Mouse (Mus musculus): ENCODE data around the gene Tyro3. TPM values are rescaled to one million over a fixed set of nuclear protein-coding genes. Genes with fewer than 3 reads are reported as not detected.

Tyro3 gene
- polyA plus RNA-seq, 1 experiment from 2014 or later, result 20.0 TPM

- DNase-seq (ENCODE audit: low spot score) (no peak), ATAC-seq (ENCODE audit: insufficient read depth, low FRiP score, low TSS enrichment) (no peak)
- H3K27me3 ChIP-seq (ENCODE audit: control insufficient read depth, insufficient read depth, low read length), result no peaks in the 10 kb centered on the region
- H3K4me1 ChIP-seq (ENCODE audit: control insufficient read depth, insufficient read depth, low read length), result no peaks in the 10 kb centered on the region
- no peaks in the 10 kb centered on the region for H3K9me3 ChIP-seq (ENCODE audit: control insufficient read depth, low read length)
- peaks cover 16% of the 10 kb centered on the region for H3K36me3 ChIP-seq (ENCODE audit: control insufficient read depth, insufficient read depth, low read length)
- H3K27ac ChIP-seq (ENCODE audit: low read depth, low read length), result no peak overlapping the region
- 93% methylated on average over 6 of the region's 6 CpGs for WGBS
- no peak overlapping the region for H3K4me2 ChIP-seq (ENCODE audit: low read depth)
- H3K9ac ChIP-seq (ENCODE audit: low read length), result no peak overlapping the region
- no peak overlapping the region for H3K4me3 ChIP-seq (ENCODE audit: low read depth, low read length)
These were observed 30.3 kb upstream of the Tyro3 start for GRCm38 (mm10) chr2:119767246-119767645.

GRCm38 (mm10) chr2:119787206-119787883 lies 10.2 kb upstream of the Tyro3 start, which contains the start of gene Rpap1:
TSS of gene Rpap1 (minus strand) at chr2:119787537.
- H3K4me1 ChIP-seq (ENCODE audit: control insufficient read depth, insufficient read depth, low read length), result peaks cover 5% of the 10 kb centered on the region
- H3K4me2 ChIP-seq (ENCODE audit: low read depth), result peak within 1 kb of the TSS; percentile 60

GRCm38 (mm10) chr2:119789996-119790395 lies 7.5 kb upstream of the Tyro3 start:
- Histone ChIP-seq H3K9ac (ENCODE audit: low read length) (no peak overlapping the region), H3K4me2 (ENCODE audit: low read depth) (no peak overlapping the region), H3K27me3 (ENCODE audit: control insufficient read depth, insufficient read depth, low read length) (no peaks in the 10 kb centered on the region), H3K4me3 (ENCODE audit: low read depth, low read length) (no peak overlapping the region), H3K9me3 (ENCODE audit: control insufficient read depth, low read length) (no peaks in the 10 kb centered on the region), H3K36me3 (ENCODE audit: control insufficient read depth, insufficient read depth, low read length) (no peaks in the 10 kb centered on the region), H3K4me1 (ENCODE audit: control insufficient read depth, insufficient read depth, low read length) (peaks cover 5% of the 10 kb centered on the region), H3K27ac (ENCODE audit: low read depth, low read length) (no peak overlapping the region)
- 87% methylated on average over 2 of the region's 2 CpGs for WGBS
- ATAC-seq (ENCODE audit: insufficient read depth, low FRiP score, low TSS enrichment) (no peak), DNase-seq (ENCODE audit: low spot score) (no peak)

More at GRCm38 (mm10) chr2:119787206-119787883, 10.2 kb upstream of the Tyro3 start, which contains the start of gene Rpap1:
- H3K9ac ChIP-seq (ENCODE audit: low read length), result peak within 1 kb of the TSS; percentile 68
- peaks cover 2% of the 10 kb centered on the region; the same call in 1 of the 2 replicates for H3K36me3 ChIP-seq (ENCODE audit: control insufficient read depth, insufficient read depth, low read length)
- no peaks in the 10 kb centered on the region for H3K27me3 ChIP-seq (ENCODE audit: control insufficient read depth, insufficient read depth, low read length)
- H3K27ac ChIP-seq (ENCODE audit: low read depth, low read length), result 0 out of 2 replicates have a peak within 1 kb of the TSS, but pooled peaks have one; percentile 54
- peak; percentile 93 for ATAC-seq (ENCODE audit: insufficient read depth, low FRiP score, low TSS enrichment)
- DNase-seq (ENCODE audit: low spot score), result peak; percentile 90
- H3K4me3 ChIP-seq (ENCODE audit: low read depth, low read length), result peak within 1 kb of the TSS; percentile 56
- H3K9me3 ChIP-seq (ENCODE audit: control insufficient read depth, low read length), result no peaks in the 10 kb centered on the region
- under 1% methylated on average over 44 of the region's 44 CpGs for WGBS

DNA sequence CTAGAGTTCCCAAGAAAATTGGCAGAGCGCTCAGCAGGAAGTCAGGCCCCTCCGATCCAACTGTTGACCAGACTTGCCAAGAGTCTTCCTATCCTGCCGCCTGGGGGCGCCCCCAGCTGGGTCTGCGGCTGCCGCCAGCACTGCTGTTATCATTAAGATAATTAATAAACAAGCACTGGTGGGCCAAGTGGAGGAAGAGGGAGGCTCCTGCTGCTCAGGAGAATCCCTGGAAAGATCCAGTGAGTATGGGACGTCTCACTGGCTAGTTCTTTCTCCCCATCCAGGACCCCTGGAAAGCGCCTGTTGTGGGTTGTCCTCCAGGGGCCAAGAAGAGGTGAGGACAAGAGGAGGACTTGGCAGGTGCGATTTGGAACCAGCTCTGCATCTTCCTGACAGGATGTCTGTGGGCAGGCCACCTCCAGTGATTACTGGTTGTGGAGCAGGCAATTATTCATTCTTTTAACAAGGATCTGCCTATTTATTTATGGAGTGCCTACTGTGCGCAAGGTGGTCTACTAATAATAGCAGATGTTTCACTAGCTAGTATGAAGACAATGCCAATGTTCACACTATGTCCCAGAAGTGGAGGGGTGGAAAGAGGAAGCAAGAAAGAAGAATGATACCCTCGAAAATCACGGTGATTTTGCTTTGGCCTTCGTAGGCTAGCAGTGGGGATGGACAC lies 854 bp downstream of the Tyro3 start:
- H3K9ac ChIP-seq (ENCODE audit: low read length), result no peak overlapping the region
- peak; percentile 71 for DNase-seq (ENCODE audit: low spot score)
- H3K9me3 ChIP-seq (ENCODE audit: control insufficient read depth, low read length), result no peaks in the 10 kb centered on the region
- H3K36me3 ChIP-seq (ENCODE audit: control insufficient read depth, insufficient read depth, low read length), result no peaks in the 10 kb centered on the region
- 9% methylated on average over 13 of the region's 13 CpGs for WGBS
- no peaks in the 10 kb centered on the region for H3K27me3 ChIP-seq (ENCODE audit: control insufficient read depth, insufficient read depth, low read length)
- no peak overlapping the region for H3K27ac ChIP-seq (ENCODE audit: low read depth, low read length)
- H3K4me2 ChIP-seq (ENCODE audit: low read depth), result peak overlapping the region; percentile 99
- peaks cover 17% of the 10 kb centered on the region for H3K4me1 ChIP-seq (ENCODE audit: control insufficient read depth, insufficient read depth, low read length)
- ATAC-seq (ENCODE audit: insufficient read depth, low FRiP score, low TSS enrichment), result no peak
- H3K4me3 ChIP-seq (ENCODE audit: low read depth, low read length), result no peak overlapping the region; the same call in 1 of the 2 replicates

DNA sequence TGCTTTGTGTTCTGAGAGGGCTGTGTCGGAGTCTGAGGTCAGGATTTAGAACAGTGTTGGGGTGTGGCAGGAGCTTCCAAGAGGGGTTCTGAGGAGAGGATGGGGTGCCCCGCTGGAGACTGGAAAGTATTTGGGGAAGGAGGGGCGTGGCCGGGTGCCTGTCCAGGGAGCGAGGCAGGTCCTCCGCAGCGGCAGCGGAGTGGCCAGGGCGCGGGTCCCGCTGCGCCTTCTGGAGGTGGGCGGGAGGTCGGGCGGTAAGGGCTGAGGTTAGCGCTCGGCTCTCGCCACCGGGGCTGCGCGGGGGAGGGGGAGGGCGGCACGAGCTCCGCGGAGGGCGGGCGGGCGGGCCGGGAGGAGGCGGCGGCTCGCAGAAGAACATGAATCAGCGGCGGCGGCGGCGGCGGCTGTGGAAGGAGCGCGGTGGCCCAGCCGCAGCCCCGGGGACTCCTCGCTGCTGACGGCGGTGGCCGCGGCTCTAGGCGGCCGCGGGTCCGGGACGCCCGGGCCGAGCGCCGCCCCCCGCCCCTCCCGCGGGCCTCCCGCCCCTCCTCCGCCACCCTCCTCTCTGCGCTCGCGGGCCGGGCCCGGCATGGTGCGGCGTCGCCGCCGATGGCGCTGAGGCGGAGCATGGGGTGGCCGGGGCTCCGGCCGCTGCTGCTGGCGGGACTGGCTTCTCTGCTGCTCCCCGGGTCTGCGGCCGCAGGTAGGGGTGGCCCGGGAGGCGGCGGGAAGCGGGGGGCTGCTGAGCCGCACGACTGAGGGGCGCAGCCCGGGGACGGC lies 1.8 kb downstream of the Tyro3 start:
- no peaks in the 10 kb centered on the region for H3K36me3 ChIP-seq (ENCODE audit: control insufficient read depth, insufficient read depth, low read length)
- H3K27ac ChIP-seq (ENCODE audit: low read depth, low read length), result no peak overlapping the region

DNA sequence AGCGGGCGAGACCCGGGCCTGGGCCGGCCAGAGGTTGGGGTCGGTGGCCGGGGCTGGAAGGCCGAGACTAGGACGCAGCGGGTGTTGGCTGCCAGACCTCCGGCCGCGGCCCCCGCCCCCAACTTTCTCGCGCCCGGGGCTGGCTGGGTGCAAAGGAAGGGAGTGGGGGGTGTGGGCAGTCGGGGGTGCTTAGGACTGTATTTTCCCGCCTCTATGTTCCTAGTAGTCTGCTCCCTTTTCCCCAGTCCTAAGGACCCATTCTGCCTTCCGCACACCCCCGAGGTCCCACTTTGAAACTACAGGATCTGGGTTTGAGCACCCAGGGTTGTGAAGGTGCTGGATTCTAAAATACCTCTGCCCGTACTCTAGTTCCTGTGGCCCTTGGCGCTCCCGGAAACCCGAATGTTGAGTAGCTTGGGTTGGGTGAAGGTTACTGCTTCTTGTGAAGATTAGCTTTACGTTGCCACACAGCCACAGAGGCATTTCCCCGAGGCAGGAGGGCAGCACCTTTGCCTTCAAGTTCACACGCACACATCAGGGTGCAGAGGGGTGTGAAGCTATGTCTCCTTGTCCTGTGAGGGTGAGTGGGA lies 2.5 kb downstream of the Tyro3 start:
- H3K4me3 ChIP-seq (ENCODE audit: low read depth, low read length), result peak overlapping the region; percentile 88
- H3K4me1 ChIP-seq (ENCODE audit: control insufficient read depth, insufficient read depth, low read length), result peaks cover 29% of the 10 kb centered on the region
- peak overlapping the region; percentile 99 for H3K4me2 ChIP-seq (ENCODE audit: low read depth)
- ATAC-seq (ENCODE audit: insufficient read depth, low FRiP score, low TSS enrichment) (peak; percentile 14; the same call in 1 of the 2 replicates), DNase-seq (ENCODE audit: low spot score) (peak; percentile 47)
- H3K27ac ChIP-seq (ENCODE audit: low read depth, low read length), result no peak overlapping the region
- no peaks in the 10 kb centered on the region for H3K36me3 ChIP-seq (ENCODE audit: control insufficient read depth, insufficient read depth, low read length)
- no peaks in the 10 kb centered on the region for H3K9me3 ChIP-seq (ENCODE audit: control insufficient read depth, low read length)
- WGBS, result under 1% methylated on average over 20 of the region's 27 CpGs
- peak overlapping the region; percentile 91 for H3K9ac ChIP-seq (ENCODE audit: low read length)
- no peaks in the 10 kb centered on the region for H3K27me3 ChIP-seq (ENCODE audit: control insufficient read depth, insufficient read depth, low read length)

More for the DNA sequence above, 1.8 kb downstream of the Tyro3 start:
- H3K27me3 ChIP-seq (ENCODE audit: control insufficient read depth, insufficient read depth, low read length), result no peaks in the 10 kb centered on the region
- H3K9me3 ChIP-seq (ENCODE audit: control insufficient read depth, low read length), result no peaks in the 10 kb centered on the region
- peak overlapping the region; percentile 99 for H3K4me2 ChIP-seq (ENCODE audit: low read depth)
- ATAC-seq (ENCODE audit: insufficient read depth, low FRiP score, low TSS enrichment) (peak; percentile 67), DNase-seq (ENCODE audit: low spot score) (peak; percentile 61)
- H3K4me1 ChIP-seq (ENCODE audit: control insufficient read depth, insufficient read depth, low read length), result peaks cover 25% of the 10 kb centered on the region
- H3K9ac ChIP-seq (ENCODE audit: low read length), result peak overlapping the region; percentile 91
- peak overlapping the region; percentile 88 for H3K4me3 ChIP-seq (ENCODE audit: low read depth, low read length)
- 0% methylated on average over 32 of the region's 89 CpGs for WGBS

GRCm38 (mm10) chr2:119800876-119801846 lies 3.6 kb downstream of the Tyro3 start:
- Histone ChIP-seq H3K36me3 (ENCODE audit: control insufficient read depth, insufficient read depth, low read length) (no peaks in the 10 kb centered on the region), H3K9me3 (ENCODE audit: control insufficient read depth, low read length) (no peaks in the 10 kb centered on the region), H3K27ac (ENCODE audit: low read depth, low read length) (no peak overlapping the region), H3K4me1 (ENCODE audit: control insufficient read depth, insufficient read depth, low read length) (peaks cover 30% of the 10 kb centered on the region), H3K9ac (ENCODE audit: low read length) (no peak overlapping the region; the same call in 1 of the 2 replicates), H3K27me3 (ENCODE audit: control insufficient read depth, insufficient read depth, low read length) (no peaks in the 10 kb centered on the region), H3K4me3 (ENCODE audit: low read depth, low read length) (peak overlapping the region; percentile 88), H3K4me2 (ENCODE audit: low read depth) (peak overlapping the region; percentile 99)
- WGBS, result 52% methylated on average over 15 of the region's 15 CpGs
- DNase-seq (ENCODE audit: low spot score) (no peak), ATAC-seq (ENCODE audit: insufficient read depth, low FRiP score, low TSS enrichment) (no peak)

Measured in neural tube, embryonic 11.5 days (tissue).